Mouse (Mus musculus) stomach, postnatal 0 days (tissue): Measurements from ENCODE around the gene Ddx31.

ENCODE experiments used
- CTCF ChIP-seq: IDR thresholded peaks from 2 replicates; pipeline ENCODE4 v1.5.1; 2016; ENCODE audit warnings: antibody characterized with exemption, low read depth, mild to moderate bottlenecking, moderate library complexity
- EP300 ChIP-seq: optimal IDR thresholded peaks from 2 replicates; pipeline ENCODE3; 2016; ENCODE audit warnings: antibody characterized with exemption

DNA sequence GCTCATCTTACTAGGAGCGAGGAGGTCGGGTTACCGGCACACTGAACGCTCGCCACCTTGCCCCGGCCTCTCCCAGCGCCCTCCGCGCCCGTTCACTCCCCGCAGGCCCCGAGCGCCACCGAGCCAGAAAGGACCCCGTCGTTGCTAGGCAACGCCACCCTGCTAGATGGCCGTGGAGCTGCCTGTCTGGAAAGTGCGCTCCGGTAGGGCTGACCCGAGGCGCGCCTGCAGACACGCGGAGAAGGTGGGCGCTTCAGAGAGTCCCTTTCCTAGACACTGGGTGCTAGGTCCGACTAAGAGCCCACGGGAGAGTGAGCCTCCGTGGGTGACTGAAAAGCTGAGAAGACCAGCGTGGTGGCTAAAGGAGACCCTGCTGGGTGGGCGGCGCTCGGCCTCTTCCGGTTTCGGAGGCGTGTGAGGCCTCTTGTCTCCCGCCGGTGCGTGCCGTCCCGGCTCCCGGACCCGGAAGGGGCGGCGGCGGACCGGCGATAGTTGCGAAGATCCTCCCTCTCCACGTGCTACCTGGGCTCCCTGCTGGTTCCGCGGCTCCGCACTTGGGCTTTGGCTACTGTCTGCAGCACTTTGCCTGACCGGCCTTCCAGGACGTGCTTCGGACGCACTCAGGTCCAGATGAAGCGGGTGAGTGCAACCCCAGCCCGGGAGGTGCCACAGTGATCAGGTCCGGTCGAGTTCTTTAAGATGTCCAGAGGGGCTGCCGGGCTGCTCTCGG lies at the start of gene Ddx31, which contains the start of gene Gtf3c4:
- TF ChIP-seq CTCF (peak; percentile 3; the same call in 1 of the 2 replicates), EP300 (peak; percentile 93)
